Mouse (Mus musculus) kidney, adult 18-20 months (tissue): ENCODE measurements around the gene Tsga13.

Experiments used
- DNase-seq: peaks from one replicate; pipeline ENCODE4 v3.0.0; 2021

The Tsga13 gene

DNA sequence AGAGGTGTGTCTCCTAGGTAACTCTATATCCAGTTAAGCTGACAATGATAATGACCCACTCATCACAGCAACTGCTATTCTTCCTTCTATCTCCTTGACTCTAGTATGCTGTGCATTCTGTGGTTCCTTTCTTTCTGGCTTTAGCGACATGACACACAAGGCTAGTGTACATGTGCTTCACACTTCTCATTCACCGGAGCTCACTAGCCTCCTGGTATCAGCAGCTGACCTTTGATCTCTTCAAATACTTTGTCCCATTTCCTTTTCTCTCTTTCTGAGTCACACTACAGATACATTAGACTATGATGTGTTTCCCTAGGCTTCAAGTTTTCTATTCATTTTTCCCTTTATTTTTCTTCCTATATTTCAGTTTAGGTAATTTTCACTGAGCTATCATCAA, 60.2 kb downstream of the Tsga13 start:
- DNase-seq, result no peak

DNA sequence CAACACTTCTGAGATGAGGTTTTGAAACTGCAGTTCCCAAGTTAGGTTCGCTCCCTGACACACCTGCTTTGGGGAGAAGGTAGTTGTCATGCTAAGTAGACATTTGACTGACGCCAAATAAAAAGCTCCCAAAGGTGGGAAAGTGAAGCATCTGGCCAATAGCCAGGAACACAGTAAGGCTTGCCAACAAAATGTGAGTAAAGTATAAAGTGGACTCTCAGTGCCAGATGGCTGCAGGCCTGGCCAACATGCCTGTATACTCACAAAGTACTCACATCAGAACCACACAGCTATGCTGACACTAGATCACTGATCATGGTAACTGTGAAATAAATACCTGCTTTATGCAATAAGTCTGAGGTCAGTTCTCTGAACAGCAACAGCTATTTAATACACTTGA, 65.6 kb downstream of the Tsga13 start:
- no peak for DNase-seq
